Mouse (Mus musculus) urinary bladder, postnatal 4 days (tissue): ENCODE measurements around the gene Gfral.

Experiments
- DNase-seq, 2 experiments: peaks; one replicate each; pipeline ENCODE4 v3.0.0; 2021 to 2022; ENCODE audit warnings: low spot score in 2 of 2

Gene Gfral

GRCm38 (mm10) chr9:76213557-76213956, at the start of gene Gfral:
TSS of gene Gfral (minus strand) at chr9:76213657.
- DNase-seq, result no peak

GRCm38 (mm10) chr9:76257731-76258130, 44.3 kb upstream of the Gfral start:
- no peak for DNase-seq

GRCm38 (mm10) chr9:76252544-76252943, 39.1 kb upstream of the Gfral start:
- no peak for DNase-seq

GRCm38 (mm10) chr9:76252109-76252508, 38.7 kb upstream of the Gfral start:
- DNase-seq, result no peak

DNA sequence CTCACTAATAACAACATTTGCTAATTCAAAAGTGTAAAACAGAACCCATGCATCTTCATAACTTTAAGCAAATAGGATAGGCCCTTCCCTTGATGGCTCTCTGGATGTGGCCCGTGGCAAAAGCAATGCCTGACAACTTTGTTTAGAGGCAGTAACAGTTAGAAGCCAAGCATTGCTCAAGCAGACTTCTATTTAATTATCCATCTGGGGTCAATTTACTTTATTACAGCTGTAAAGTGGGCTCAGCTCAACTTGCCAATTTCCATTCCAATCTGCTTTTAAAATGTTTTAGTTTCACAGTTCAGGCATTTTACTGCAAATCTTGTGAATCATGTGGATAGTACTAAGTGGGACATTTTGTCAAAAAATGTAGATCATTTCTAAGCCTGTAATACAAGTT, 28.9 kb upstream of the Gfral start:
- DNase-seq, result no peak

- no peak for DNase-seq
Measured at GRCm38 (mm10) chr9:76237946-76238345, 24.5 kb upstream of the Gfral start.

DNA sequence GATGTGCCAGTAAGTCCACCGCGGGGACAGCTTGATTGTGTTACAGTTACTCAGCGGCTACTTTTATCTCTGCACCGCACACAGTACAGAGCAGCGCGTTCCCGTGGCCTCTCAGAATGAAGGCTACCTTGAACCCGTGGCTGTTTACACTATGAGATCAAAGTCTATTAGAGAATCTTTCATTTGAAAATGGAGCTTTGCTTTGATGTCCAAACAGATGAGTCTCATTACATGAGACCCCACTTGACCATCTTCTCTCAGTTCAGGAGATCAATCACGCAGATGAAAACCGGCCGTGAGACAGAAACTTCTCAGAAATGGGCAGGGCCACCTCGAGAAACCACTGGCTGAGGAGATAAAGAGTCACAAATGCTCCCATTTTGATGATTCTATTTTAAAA, 23.8 kb upstream of the Gfral start:
- no peak for DNase-seq

DNA sequence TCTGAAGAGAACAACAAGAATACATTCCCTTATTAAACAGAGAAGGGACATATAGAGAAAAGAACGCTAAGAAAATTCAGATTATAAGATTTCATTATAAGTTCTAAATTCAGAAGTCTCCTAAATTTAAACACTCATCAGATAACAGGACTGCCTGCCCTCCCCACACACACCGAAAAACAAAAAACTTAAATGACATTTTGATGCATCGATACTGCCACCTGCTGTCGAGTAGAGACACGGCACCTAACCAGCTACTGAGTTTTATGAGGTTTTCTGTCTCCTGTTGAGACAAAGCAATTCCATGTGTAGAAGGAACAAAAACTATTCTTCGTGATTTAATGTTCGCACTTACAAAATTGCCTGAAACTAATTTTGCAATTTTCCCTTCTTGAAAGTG, 23.2 kb upstream of the Gfral start:
- peak; percentile 24 to 67 for DNase-seq

DNA sequence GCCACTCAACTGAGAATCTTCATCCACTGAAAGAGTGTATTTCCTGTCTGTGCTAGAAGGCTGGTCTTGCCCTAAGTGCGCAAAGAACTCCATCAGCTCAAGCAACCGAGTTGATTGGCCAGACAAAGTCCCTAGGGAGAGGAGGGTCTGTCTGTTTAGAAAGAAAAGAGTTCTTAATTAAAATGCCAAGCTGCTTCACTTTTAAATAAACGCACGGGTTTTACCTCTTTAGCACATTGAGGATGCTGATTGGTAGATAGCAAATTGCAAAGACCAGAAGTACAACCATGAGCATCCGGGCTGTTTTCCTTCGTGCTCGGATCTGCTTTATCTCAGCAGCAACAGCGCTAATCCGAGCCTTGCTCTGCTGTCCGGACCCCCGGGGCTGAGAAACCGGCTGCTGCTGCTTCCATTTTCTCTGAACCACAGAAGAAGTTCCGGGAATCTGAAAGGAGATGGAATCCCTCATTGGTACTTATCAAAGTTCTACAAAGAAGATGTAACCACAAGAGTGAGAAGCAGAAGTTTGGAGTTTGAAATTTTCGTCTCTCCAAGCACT, 22.6 kb upstream of the Gfral start:
- DNase-seq, result no peak

GRCm38 (mm10) chr9:76234899-76235298, 21.4 kb upstream of the Gfral start:
- no peak for DNase-seq

- no peak for DNase-seq
Measured at GRCm38 (mm10) chr9:76230400-76230799, 16.9 kb upstream of the Gfral start.

- DNase-seq, result no peak
Measured at GRCm38 (mm10) chr9:76217178-76217975, 3.9 kb upstream of the Gfral start.

- no peak for DNase-seq
Measured at GRCm38 (mm10) chr9:76214678-76215077, 1.2 kb upstream of the Gfral start.

- no peak for DNase-seq
Measured at GRCm38 (mm10) chr9:76196917-76197316, 16.5 kb downstream of the Gfral start.

DNA sequence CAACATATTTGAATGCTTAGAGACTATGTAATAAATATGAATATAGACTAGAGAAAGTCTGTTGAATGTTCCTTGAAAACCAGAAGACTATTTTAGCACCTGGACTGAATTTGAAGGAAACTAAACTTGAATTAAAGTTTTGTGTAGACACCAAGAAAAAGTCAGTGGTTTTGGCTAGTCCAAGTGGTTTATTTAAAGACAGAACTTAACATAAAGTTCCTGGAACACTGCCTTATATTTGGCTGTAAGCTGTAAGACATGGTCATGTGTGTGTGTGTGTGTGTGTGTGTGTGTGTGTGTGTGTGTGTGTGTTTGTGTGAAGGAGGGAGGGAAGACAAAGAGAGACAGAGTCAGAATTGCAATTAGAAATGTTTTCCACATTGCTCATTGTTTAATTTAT, 34.2 kb downstream of the Gfral start:
- DNase-seq, result no peak

GRCm38 (mm10) chr9:76172686-76173295, 40.7 kb downstream of the Gfral start:
- no peak for DNase-seq

DNA sequence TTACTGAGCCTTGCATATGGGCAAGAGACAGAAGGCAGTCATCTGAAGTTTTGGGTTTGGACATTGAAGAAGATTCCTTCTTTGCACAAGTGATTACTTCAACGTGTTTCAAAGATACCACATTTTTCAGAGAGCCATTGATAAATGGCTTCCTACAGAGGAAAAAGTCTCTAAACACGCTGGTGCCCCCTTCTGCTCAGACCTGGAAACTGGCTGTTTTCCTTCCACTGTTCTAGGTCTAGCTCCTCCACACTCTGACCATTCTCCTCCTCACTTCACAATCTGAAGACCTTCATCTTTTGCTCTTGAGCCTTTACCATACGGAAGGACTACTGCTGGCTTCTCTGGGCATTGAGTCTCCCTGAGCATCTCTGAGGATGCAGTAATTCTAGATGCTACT, 45.1 kb downstream of the Gfral start:
- DNase-seq, result no peak

DNA sequence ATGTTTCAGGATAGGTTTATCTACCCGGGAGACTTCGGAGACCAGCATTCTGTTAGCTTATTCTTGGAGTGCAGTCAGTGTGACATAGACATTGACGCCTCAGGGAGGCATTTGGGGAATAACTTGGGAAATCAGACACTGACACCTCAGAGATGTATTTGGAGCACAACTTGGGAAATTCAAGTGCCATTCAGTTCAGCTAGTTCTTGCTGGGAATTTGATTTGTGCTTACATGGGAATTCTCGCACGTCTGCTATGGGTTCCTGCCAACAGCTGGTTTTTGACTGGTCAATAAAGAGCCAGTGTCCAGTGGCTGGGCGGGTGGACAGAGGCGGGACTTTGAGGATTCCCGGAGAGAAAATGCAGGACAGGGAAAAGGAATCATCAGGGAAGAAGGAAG, 51.0 kb downstream of the Gfral start:
- DNase-seq, result no peak

GRCm38 (mm10) chr9:76145593-76145992, 67.9 kb downstream of the Gfral start:
- no peak for DNase-seq

- peak in 1 of 2 experiments; percentile 70 for DNase-seq
Measured at GRCm38 (mm10) chr9:76138378-76139109, 74.9 kb downstream of the Gfral start.

- no peak for DNase-seq
Measured at GRCm38 (mm10) chr9:76134042-76134441, 79.4 kb downstream of the Gfral start.

DNA sequence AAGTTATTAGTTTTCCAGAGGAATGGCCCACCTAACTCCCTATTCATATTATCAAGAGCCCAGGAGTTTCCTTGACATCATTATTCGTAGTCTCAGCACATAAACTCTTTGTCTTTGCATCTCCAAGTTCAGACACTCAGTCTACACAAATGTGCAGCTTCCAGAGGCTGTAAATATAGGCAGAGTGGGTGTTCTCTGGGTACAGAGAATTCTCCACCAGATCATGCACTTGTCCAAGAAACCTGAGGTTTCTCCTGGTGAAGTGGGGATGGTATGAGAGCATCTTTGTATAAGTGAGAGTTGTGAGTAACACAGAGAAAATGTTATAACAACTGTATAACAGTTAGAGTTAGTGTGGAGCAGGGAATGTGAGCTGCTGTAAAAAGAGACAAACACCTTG, 84.1 kb downstream of the Gfral start:
- no peak for DNase-seq
